Mouse (Mus musculus): ENCODE results near the gene Aurkc.
"Not testable (repeated sequence)": the region's sequence is repeated elsewhere in the genome, so short reads cannot be mapped to it uniquely, and the experiment has no call there.

The Aurkc gene

GRCm38 (mm10) chr7:6995251-6995650, at the start of gene Aurkc:
Gene Aurkc (plus strand): TSS chr7:6995300.
- DNase-seq, result not testable (repeated sequence)

GRCm38 (mm10) chr7:6948061-6948460, 47.0 kb upstream of the Aurkc start:
- DNase-seq, result not testable (repeated sequence)

- DNase-seq, result no peak
Observed at GRCm38 (mm10) chr7:6956576-6956975, 38.5 kb upstream of the Aurkc start.

GRCm38 (mm10) chr7:6958574-6958973, 36.5 kb upstream of the Aurkc start:
- DNase-seq, result no peak

- DNase-seq, result no peak
Observed at GRCm38 (mm10) chr7:6973566-6973965, 21.5 kb upstream of the Aurkc start.

- no peak for DNase-seq
Observed at GRCm38 (mm10) chr7:6976890-6977289, 18.2 kb upstream of the Aurkc start.

- DNase-seq, result not testable (repeated sequence)
Observed at GRCm38 (mm10) chr7:6998914-6999313, 3.8 kb downstream of the Aurkc start.

GRCm38 (mm10) chr7:7005441-7005840, 10.3 kb downstream of the Aurkc start:
- DNase-seq, result not testable (repeated sequence)

GRCm38 (mm10) chr7:7027445-7027844, 32.3 kb downstream of the Aurkc start:
- DNase-seq, result no peak

GRCm38 (mm10) chr7:7049659-7050320, 54.7 kb downstream of the Aurkc start:
- not testable (repeated sequence) for DNase-seq
